Mouse (Mus musculus): ENCODE data around the gene Grin1.
"Not testable (repeated sequence)": the region's sequence is repeated elsewhere in the genome, so short reads cannot be mapped to it uniquely, and the experiment has no call there.

The Grin1 gene

DNA sequence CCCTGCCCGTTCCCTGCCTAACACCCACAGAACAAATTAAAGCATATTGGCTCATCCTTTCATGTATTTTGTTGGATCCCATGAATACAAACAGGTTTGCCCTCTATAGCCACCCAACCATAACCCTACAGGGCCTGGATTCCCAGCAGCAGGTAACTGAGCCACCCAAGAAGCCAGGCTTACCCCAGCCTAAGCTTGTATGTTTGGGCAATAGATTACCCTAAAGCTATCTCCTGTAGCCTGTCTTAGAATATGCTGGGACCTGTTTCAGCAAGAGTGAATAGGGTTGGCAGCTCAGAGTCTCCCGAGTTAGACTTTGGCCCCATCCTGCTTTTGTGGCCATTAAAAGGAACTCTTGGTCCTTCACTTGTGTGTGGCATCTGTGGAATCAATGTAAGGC is 33.4 kb downstream of the Grin1 start:
- DNase-seq: no peak

GRCm38 (mm10) chr2:25278928-25279882 is 39.8 kb downstream of the Grin1 start:
- peak; percentile 90 for DNase-seq

DNA sequence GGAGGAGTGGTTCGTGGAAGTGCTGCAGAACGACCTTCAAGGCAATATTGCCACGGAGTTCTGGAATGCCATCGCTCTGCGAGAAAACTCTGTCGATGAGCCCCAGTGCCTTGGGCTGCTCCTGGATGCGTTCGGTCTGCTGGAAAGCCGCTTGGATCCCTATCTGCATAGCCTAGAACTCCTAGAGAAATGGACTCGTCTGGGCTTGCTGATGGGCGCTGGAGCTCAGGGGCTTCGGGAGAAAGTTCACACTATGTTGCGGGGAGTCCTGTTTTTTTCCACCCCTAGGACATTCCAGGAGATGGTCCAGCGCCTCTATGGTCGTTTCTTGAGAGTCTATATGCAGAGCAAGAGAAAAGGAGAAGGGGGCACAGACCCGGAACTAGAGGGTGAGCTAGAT is 46.0 kb downstream of the Grin1 start:
- DNase-seq: no peak

DNA sequence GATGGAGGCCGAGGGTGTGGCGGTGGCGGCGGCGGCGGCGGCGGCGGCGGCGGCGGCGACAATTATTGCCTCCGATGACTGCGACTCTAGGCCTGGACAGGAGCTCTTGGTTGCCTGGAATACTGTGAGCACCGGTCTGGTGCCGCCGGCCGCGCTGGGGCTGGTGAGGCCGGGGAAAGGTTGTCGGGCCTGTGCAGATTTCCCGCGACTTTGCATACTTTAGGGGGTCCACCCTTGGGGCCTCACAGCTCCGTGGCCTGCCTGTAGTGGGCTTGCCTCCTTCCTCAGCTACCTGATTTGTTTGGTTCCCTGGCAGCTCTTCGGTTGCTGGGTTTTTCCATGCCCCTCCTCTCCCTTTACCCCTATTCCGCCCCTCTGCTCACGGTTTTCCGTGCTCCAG is 46.5 kb downstream of the Grin1 start:
- no peak for DNase-seq

GRCm38 (mm10) chr2:25271827-25272511 is 47.0 kb downstream of the Grin1 start, which contains the start of the genes Ssna1 and Anapc2:
TSS of gene Ssna1 (minus strand) at chr2:25272438.
TSS of gene Anapc2 (plus strand) at chr2:25272478.
- peak; percentile 98 for DNase-seq

- DNase-seq: no peak
These were observed 51.2 kb downstream of the Grin1 start for GRCm38 (mm10) chr2:25267746-25268309.

DNA sequence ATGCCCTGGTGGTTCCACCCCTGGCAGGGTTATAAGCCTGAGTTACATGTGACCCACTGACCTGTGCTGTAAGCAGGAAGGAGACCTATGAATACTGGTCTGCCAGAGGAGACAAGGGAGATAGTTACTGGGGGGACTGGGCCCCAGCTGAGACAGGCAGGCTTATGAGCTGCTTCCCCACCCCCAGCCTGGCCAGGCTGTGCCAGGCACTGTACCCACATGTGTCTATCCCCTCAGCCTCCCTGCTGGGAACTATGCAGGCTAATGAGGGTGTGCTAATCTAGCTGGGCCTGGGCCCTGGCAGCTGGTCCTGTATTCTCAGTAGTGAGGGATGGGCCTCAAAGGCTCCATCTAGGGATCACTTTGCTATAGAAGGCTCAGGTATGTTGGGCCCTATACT is 51.7 kb downstream of the Grin1 start:
- peak; percentile 93 for DNase-seq

DNA sequence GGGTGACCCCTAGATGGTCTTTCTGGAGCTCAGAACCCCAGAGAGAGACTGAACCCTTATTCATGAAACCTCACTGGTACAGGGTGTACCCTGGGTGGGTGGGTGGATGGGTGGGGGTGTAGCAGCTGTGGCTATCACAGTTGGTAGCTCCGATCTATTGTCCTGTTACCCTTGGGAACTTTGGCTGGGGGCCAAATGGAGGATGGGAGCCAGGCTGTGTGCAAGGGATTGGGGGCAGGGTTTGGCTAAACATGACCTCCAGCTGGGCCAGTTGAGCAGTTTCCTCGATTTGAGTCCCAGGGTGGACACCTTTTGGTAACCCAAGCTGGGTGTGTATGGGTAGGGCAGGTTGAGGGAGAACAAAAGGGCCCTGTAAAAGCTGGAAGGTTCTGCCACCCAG is 52.3 kb downstream of the Grin1 start:
- DNase-seq: peak; percentile 93

GRCm38 (mm10) chr2:25265897-25266656 is 52.9 kb downstream of the Grin1 start:
- DNase-seq: peak; percentile 81

- DNase-seq: no peak
These were observed 54.1 kb downstream of the Grin1 start for GRCm38 (mm10) chr2:25264851-25265250.

DNA sequence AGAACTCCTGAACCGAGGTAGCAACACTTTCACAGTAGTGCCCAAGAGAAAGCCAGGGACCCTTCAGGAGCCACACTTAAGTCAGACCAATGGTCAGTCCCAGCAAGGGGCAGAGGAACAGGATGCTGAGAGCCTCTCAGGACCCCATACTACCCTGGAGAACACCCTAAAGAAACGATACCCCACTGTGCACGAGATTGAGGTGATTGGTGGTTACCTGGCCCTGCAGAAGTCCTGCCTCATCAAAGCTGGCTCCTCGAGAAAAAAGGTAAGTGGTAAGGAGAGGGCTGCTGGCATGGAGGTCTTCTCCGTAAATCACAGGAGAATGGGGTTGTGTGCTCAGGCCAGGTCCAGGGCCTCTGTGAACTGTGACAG is 54.7 kb downstream of the Grin1 start:
- DNase-seq: no peak

DNA sequence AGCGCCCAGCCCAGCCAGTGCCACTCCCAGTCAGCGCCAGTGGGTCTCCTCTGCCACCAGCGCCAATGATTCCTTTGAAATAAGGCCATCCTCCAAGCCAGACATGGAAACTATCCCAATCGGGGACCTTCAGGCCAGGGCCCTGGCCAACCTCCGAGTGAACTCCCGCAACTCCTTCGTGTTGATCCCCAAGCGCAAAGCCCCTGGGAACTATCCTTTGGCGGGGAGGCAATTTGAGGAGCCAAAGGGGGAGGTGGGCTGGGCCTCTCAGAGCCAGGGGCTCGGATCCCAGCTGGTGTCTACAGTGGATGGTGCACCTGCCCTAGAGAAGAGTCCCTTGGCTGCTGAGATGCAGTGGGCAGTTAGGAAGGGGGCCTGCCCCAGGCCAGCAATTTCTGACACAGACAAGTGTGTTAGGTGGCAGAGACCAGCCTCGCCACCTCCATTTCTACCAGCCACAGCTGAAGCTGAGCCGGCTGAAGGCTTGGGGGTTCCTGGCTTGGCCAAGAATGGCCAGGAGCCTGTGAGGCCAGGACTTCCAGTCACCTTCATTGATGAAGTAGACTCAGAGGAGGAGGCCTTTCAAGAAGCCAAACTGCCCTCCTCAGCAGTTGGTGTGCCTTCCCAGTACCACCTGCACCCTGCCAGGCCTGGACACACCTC is 55.2 kb downstream of the Grin1 start:
- peak; percentile 24 for DNase-seq

DNA sequence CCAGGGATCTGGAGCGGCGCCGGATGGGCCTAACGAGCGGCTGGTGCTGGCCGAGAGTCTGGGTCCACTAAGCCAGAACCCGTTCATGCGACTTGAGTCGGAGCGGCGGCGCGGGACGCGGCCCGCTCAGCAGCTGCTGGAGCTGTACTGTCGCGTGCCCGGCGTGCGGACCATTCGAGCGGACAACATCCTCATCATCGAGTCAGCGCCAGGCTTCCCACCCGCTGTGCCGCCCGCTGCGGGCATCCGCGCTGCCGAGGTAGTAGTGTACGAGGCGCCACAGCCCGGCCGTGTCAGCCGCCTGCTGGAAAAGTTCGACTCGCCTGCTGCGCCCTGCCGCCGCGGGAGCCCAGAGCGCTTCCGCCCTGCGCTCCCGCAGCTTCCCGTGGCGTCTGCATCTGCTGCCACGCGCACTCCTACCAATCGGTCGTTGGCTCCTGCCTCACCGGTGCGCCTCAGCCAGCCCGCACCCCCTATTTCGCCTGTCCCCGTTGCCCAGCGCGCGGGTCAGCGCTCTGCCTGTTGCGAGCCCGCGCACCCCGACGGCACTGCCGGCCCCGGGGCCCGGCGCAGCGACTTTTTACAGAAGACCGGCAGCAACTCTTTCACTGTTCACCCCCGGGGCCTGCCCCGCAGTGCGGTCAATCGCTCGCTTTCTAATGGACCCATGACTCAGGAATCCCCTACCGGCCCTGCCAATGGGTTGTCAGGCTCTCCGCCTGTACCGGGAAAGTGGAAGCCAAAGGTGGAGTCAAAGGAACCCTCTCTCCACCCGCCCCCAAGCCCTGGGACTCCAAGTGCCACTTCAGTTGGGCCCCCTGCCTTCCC is 56.0 kb downstream of the Grin1 start:
- DNase-seq: peak; percentile 73

DNA sequence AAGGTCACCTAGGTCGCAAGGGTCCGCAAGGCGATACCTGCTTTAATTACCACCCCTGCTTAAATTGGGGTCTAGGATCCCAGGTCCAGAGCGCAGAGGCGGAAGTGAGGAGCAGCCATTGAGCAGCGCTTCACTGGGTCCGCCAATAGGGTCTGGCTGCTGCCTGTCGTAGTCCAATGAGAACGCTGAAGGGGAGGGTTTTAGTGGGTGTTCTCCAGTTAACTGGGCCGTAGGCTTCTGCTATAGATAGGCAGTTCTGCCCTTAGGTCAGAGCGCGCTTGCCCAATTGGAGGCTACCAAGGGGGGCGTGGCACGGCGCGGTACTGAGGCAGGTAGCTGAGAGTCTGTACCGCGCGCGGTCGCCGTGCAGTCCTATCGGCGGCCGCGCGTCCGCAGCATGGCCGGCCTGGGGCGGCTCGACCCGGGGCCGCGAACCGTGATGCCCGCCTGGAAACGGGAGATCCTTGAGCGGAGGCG is 56.7 kb downstream of the Grin1 start, which contains the start of gene Tprn:
Gene Tprn, plus strand, starts transcription at position 328 of the 477 bp plus-strand sequence.
- peak; percentile 98 for DNase-seq

- no peak for DNase-seq
These were observed 57.1 kb downstream of the Grin1 start for GRCm38 (mm10) chr2:25261870-25262269.

GRCm38 (mm10) chr2:25258887-25259286 is 60.1 kb downstream of the Grin1 start:
- peak; percentile 43 for DNase-seq

- DNase-seq: not testable (repeated sequence)
These were observed 61.7 kb downstream of the Grin1 start for GRCm38 (mm10) chr2:25257250-25257649.

- DNase-seq: peak; percentile 55
These were observed 62.4 kb downstream of the Grin1 start for GRCm38 (mm10) chr2:25256443-25257109.

DNA sequence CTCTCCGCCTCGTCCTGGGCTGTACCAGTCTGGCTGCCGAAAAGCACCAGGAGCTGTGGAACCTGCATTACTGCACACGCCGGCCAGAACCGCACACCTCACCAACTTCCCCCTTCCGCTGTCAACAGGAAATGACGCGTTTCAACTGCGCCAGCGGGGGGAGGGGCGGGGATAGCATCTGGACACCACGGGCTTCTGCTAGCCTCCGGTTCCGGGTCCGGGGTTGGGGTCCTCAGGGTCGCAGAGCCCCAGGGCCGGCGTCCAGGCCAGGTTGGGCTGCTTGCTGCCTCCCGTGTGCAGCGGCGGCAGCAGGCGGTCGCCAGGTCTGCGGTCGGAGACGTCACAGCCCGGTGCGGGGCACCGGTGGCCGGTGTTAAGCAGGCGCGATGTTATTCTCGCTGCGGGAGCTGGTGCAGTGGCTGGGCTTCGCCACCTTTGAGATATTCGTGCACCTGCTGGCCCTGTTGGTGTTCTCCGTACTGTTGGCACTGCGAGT is 63.7 kb downstream of the Grin1 start, which contains the start of gene Tmem203:
Gene Tmem203, plus strand, starts transcription at position 156 of the 496 bp plus-strand sequence.
- peak; percentile 96 for DNase-seq

DNA sequence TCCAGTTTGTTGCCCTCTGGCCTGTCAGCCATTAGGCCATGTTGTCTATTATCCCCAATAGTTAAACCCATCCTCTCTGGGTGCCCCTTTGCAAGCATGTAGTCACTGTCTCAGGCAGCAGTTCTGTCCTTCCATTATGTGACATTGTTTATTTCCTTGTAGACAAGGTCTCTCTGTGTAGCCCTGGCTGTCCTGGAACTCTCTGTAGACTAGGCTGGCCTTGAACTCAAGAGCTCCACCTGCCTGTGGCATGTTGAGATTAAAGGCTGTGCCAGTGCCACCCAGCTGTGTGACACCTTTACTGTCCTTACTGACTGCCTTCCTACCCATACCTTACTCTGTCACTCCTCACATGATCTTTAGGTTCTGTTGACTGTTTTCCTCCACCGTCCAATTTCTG is 66.7 kb downstream of the Grin1 start:
- peak; percentile 23 for DNase-seq

Measured in retina, postnatal 1 day (tissue).